8 mouse cellular contexts compared by ENCODE assay signal in genomic region chr4:126085996-126086576, GRCm38 (mm10). TPM values are rescaled to one million over a fixed set of nuclear protein-coding genes. Genes with fewer than 3 reads are reported as not detected.
A peak's percentile ranks its signal among the peaks of the same experiment; 100 is the strongest.
DNase-seq lines count a peak whose midpoint lies in the region; ATAC-seq and TF ChIP-seq lines count a peak whose summit lies in the region.

No protein-coding gene starts in this region.

- DNase-seq in c-Kit-positive CD71-positive TER-119-negative erythroid progenitor cells, embryonic 14.5 days (ENCODE audit: low read depth) = peak; percentile 73
- DNase-seq in heart, postnatal 10 days = peak; percentile 87 to 90
- peak; percentile 89 to 90 for DNase-seq in kidney, postnatal 36 days

- WGBS in forebrain, embryonic 13.5 days = 30% methylated on average over 7 of the region's 7 CpGs
- 22% methylated on average over 7 of the region's 7 CpGs for WGBS in liver, embryonic 16.5 days (ENCODE audit: insufficient replicate concordance)
- WGBS in neural tube, embryonic 15.5 days = 31% methylated on average over 7 of the region's 7 CpGs

- H3K27me3 ChIP-seq in E14TG2a.4 (ENCODE audit: insufficient read depth, low read length) = no peaks in the 10 kb centered on the region
- H3K27me3 ChIP-seq in forebrain, embryonic 13.5 days = no peaks in the 10 kb centered on the region
- H3K27me3 ChIP-seq in liver, embryonic 16.5 days (ENCODE audit: control insufficient read depth, insufficient read depth, low read depth, low read length) = no peaks in the 10 kb centered on the region
- H3K27me3 ChIP-seq in neural tube, embryonic 15.5 days (replicated peaks) = no peaks in the 10 kb centered on the region
- H3K27me3 ChIP-seq in testis, adult 2 months (ENCODE audit: control insufficient read depth, insufficient read depth, low read length) = no peaks in the 10 kb centered on the region

- no peak overlapping the region for H3K4me3 ChIP-seq in E14TG2a.4 (replicated peaks; ENCODE audit: low read length)
- no peak overlapping the region for H3K4me3 ChIP-seq in forebrain, embryonic 13.5 days
- no peak overlapping the region for H3K4me3 ChIP-seq in liver, embryonic 16.5 days (ENCODE audit: low read depth, low read length)
- no peak overlapping the region for H3K4me3 ChIP-seq in neural tube, embryonic 15.5 days (replicated peaks)
- no peak overlapping the region for H3K4me3 ChIP-seq in testis, adult 2 months (ENCODE audit: control insufficient read depth, low read depth, low read length)

- no peaks in the 10 kb centered on the region for H3K36me3 ChIP-seq in E14TG2a.4 (ENCODE audit: insufficient read depth, low read length)
- peaks cover 27% of the 10 kb centered on the region for H3K36me3 ChIP-seq in forebrain, embryonic 13.5 days (ENCODE audit: poor library complexity, severe bottlenecking)
- no peaks in the 10 kb centered on the region for H3K36me3 ChIP-seq in liver, embryonic 16.5 days (ENCODE audit: control insufficient read depth, insufficient read depth)
- peaks cover 43% of the 10 kb centered on the region for H3K36me3 ChIP-seq in neural tube, embryonic 15.5 days
- H3K36me3 ChIP-seq in testis, adult 2 months (ENCODE audit: control insufficient read depth, insufficient read depth, low read length) = no peaks in the 10 kb centered on the region; the same call in 1 of the 2 replicates

- peaks cover 39% of the 10 kb centered on the region for H3K4me1 ChIP-seq in E14TG2a.4 (replicated peaks; ENCODE audit: low read depth, low read length)
- 0 out of 2 replicates have a peak, but pooled peaks cover 3% of the 10 kb centered on the region for H3K4me1 ChIP-seq in forebrain, embryonic 13.5 days
- H3K4me1 ChIP-seq in liver, embryonic 16.5 days (ENCODE audit: control insufficient read depth, low read depth, low read length) = peaks cover 4% of the 10 kb centered on the region
- no peaks in the 10 kb centered on the region for H3K4me1 ChIP-seq in neural tube, embryonic 15.5 days
- no peaks in the 10 kb centered on the region for H3K4me1 ChIP-seq in testis, adult 2 months (ENCODE audit: control insufficient read depth, insufficient read depth, low read length)

- H3K4me2 ChIP-seq in forebrain, embryonic 13.5 days = no peak overlapping the region
- no peak overlapping the region for H3K4me2 ChIP-seq in liver, embryonic 16.5 days (ENCODE audit: low read depth, low read length)
- no peak overlapping the region for H3K4me2 ChIP-seq in neural tube, embryonic 15.5 days

- H3K27ac ChIP-seq in forebrain, embryonic 13.5 days = no peak overlapping the region
- no peak overlapping the region for H3K27ac ChIP-seq in liver, embryonic 16.5 days (ENCODE audit: low read length)
- H3K27ac ChIP-seq in neural tube, embryonic 15.5 days (replicated peaks) = 0 out of 2 replicates have a peak overlapping the region, but pooled peaks have one; percentile 19
- H3K27ac ChIP-seq in testis, adult 2 months (ENCODE audit: control insufficient read depth, insufficient read depth, low read depth, low read length) = peak overlapping the region; percentile 26

- 0 out of 2 replicates have a peak, but pooled peaks cover 3% of the 10 kb centered on the region for H3K9me3 ChIP-seq in E14TG2a.4 (ENCODE audit: low read length)
- H3K9me3 ChIP-seq in forebrain, embryonic 13.5 days (replicated peaks) = no peaks in the 10 kb centered on the region
- no peaks in the 10 kb centered on the region for H3K9me3 ChIP-seq in liver, embryonic 16.5 days (replicated peaks; ENCODE audit: control insufficient read depth, low read length)
- no peaks in the 10 kb centered on the region for H3K9me3 ChIP-seq in neural tube, embryonic 15.5 days (replicated peaks)

- peak; percentile 84 for ATAC-seq in forebrain, embryonic 13.5 days
- ATAC-seq in liver, embryonic 16.5 days (ENCODE audit: low read depth) = peak; percentile 84
- ATAC-seq in neural tube, embryonic 15.5 days (ENCODE audit: low FRiP score) = peak; percentile 79

- TF ChIP-seq CTCF in E14TG2a.4 (conservative IDR thresholded peaks at IDR 0.05; ENCODE audit: low read length) = peak; percentile 75
- peak; percentile 77; the same call in 1 of the 2 replicates for TF ChIP-seq CTCF in testis, adult 2 months (IDR thresholded peaks at IDR 0.05; ENCODE audit: control insufficient read depth, insufficient read depth, insufficient replicate concordance, low read depth, low read length)

- H3K9ac ChIP-seq in forebrain, embryonic 13.5 days = no peak overlapping the region
- no peak overlapping the region for H3K9ac ChIP-seq in liver, embryonic 16.5 days (ENCODE audit: low read depth, low read length)
- no peak overlapping the region for H3K9ac ChIP-seq in neural tube, embryonic 15.5 days (replicated peaks)

- no peak for TF ChIP-seq POLR2A in testis, adult 2 months (IDR thresholded peaks at IDR 0.05; ENCODE audit: control insufficient read depth, low read depth, low read length)

- intact Hi-C loops in heart, postnatal 10 days (cut with DNase I) = loop anchor here (1.0 to 5.0 kb wide), 2 partner anchors 28 to 176 kb away; partner anchors contain the start of gene Trappc3

RNA-seq across cellular contexts. Expression of gene Lsm10, which starts 10.3 kb away (rescaled TPM):
- polyA plus RNA-seq in forebrain, embryonic 13.5 days (2015; fragmentation: Nextera tagmentation; extraction: Ambion mirVana) = 55.9 and 56.0 TPM in 2 replicates
- total RNA-seq in heart, postnatal 10 days (2021) = 10 to 100 TPM; 11.0 to 14.3 TPM
- polyA plus RNA-seq in liver, embryonic 16.5 days (2015; fragmentation: Nextera tagmentation; extraction: Ambion mirVana) = 23.3 and 25.3 TPM in 2 replicates
- polyA plus RNA-seq in neural tube, embryonic 15.5 days (2015; fragmentation: Nextera tagmentation; extraction: Ambion mirVana) = 48.5 and 51.6 TPM in 2 replicates
- polyA plus RNA-seq in testis, adult 2 months (2012; rRNA removed) = 41.9 and 43.5 TPM in 2 replicates

RNA-seq across cellular contexts. Expression of gene Stk40, which starts 17.7 kb away (rescaled TPM):
- 34.2 and 36.1 TPM in 2 replicates for polyA plus RNA-seq in forebrain, embryonic 13.5 days (2015; fragmentation: Nextera tagmentation; extraction: Ambion mirVana)
- total RNA-seq in heart, postnatal 10 days (2021) = 10 to 100 TPM; 22.8 to 32.7 TPM
- polyA plus RNA-seq in liver, embryonic 16.5 days (2015; fragmentation: Nextera tagmentation; extraction: Ambion mirVana) = 12.7 and 12.9 TPM in 2 replicates
- polyA plus RNA-seq in neural tube, embryonic 15.5 days (2015; fragmentation: Nextera tagmentation; extraction: Ambion mirVana) = 28.1 and 29.9 TPM in 2 replicates
- 33.5 and 33.9 TPM in 2 replicates for polyA plus RNA-seq in testis, adult 2 months (2012; rRNA removed)

RNA-seq across cellular contexts. Expression of gene Oscp1, which starts 27.7 kb away (rescaled TPM):
- 27.8 and 37.7 TPM in 2 replicates for polyA plus RNA-seq in forebrain, embryonic 13.5 days (2015; fragmentation: Nextera tagmentation; extraction: Ambion mirVana)
- total RNA-seq in heart, postnatal 10 days (2021) = 1 to 10 TPM; 3.5 to 4.1 TPM
- 1.4 TPM in 2 replicates for polyA plus RNA-seq in liver, embryonic 16.5 days (2015; fragmentation: Nextera tagmentation; extraction: Ambion mirVana)
- 37.4 and 38.3 TPM in 2 replicates for polyA plus RNA-seq in neural tube, embryonic 15.5 days (2015; fragmentation: Nextera tagmentation; extraction: Ambion mirVana)
- polyA plus RNA-seq in testis, adult 2 months (2012; rRNA removed) = 166 and 189 TPM in 2 replicates

RNA-seq across cellular contexts. Expression of gene Mrps15, which starts 39.4 kb away (rescaled TPM):
- 122 and 125 TPM in 2 replicates for polyA plus RNA-seq in forebrain, embryonic 13.5 days (2015; fragmentation: Nextera tagmentation; extraction: Ambion mirVana)
- 10 to 100 TPM; 64.2 to 64.3 TPM for total RNA-seq in heart, postnatal 10 days (2021)
- 65.7 and 69.9 TPM in 2 replicates for polyA plus RNA-seq in liver, embryonic 16.5 days (2015; fragmentation: Nextera tagmentation; extraction: Ambion mirVana)
- 142 and 145 TPM in 2 replicates for polyA plus RNA-seq in neural tube, embryonic 15.5 days (2015; fragmentation: Nextera tagmentation; extraction: Ambion mirVana)
- polyA plus RNA-seq in testis, adult 2 months (2012; rRNA removed) = 30.4 and 33.9 TPM in 2 replicates

Comparison
In these comparisons a context has a peak if more than half of its experiments do, and no peak if none do; other contexts are left out.
1. H3K27ac ChIP-seq: peak in neural tube, embryonic 15.5 days (single experiment) and testis, adult 2 months (single experiment); none in forebrain, embryonic 13.5 days (single experiment) and liver, embryonic 16.5 days (single experiment).
2. RNA of gene Oscp1, which starts 27.7 kb away (polyA plus RNA-seq): 166 to 189 TPM in testis, adult 2 months, 37.4 to 38.3 TPM in neural tube, embryonic 15.5 days and 27.8 to 37.7 TPM in forebrain, embryonic 13.5 days; 1.4 TPM in liver, embryonic 16.5 days; every median in the first group is over 10 times any median in the second.
3. Peak in every context shown above with its lines, with median percentiles within 50 percentile points of each other: DNase-seq and ATAC-seq.